Mouse (Mus musculus) myocyte (in vitro differentiated cells): ENCODE data around the gene Abcc10.

Experiments
- E2F4 ChIP-seq: IDR thresholded peaks from one replicate; pipeline ENCODE4 v1.6.1; 2011; ENCODE audit warnings: mild to moderate bottlenecking, control low read depth, moderate library complexity; ENCODE audit not compliant: insufficient read depth
- MAX ChIP-seq: IDR thresholded peaks from one replicate; pipeline ENCODE4 v1.6.1; 2011; ENCODE audit warnings: low read depth, mild to moderate bottlenecking, control low read depth
- MYOD1 ChIP-seq, 3 experiments: IDR thresholded peaks; one replicate each; pipeline ENCODE4 v1.6.1; 2011; ENCODE audit warnings: control low read depth in 2 of 3, low read depth in 2 of 3, mild to moderate bottlenecking in 2 of 3, moderate library complexity in 1 of 3; ENCODE audit not compliant: insufficient read length in 2 of 3, control insufficient read depth in 1 of 3
- MYOG ChIP-seq, 3 experiments: IDR thresholded peaks; one replicate each; pipeline ENCODE4 v1.6.1; 2011; ENCODE audit warnings: control low read depth in 2 of 3, low read depth in 2 of 3, mild to moderate bottlenecking in 2 of 3; ENCODE audit not compliant: insufficient read length in 2 of 3, control insufficient read depth in 1 of 3, insufficient read depth in 1 of 3
- POLR2A ChIP-seq: IDR thresholded peaks from one replicate; pipeline ENCODE4 v1.6.1; 2011; ENCODE audit warnings: low read depth, mild to moderate bottlenecking, control low read depth, moderate library complexity; ENCODE audit not compliant: insufficient read length
- POLR2AphosphoS2 ChIP-seq: IDR thresholded peaks from one replicate; pipeline ENCODE4 v1.6.1; 2011; ENCODE audit warnings: low read depth, control low read depth; ENCODE audit not compliant: insufficient read length
- TCF3 ChIP-seq: IDR thresholded peaks from one replicate; pipeline ENCODE4 v1.6.1; 2011; ENCODE audit warnings: low read depth, control low read depth; ENCODE audit not compliant: insufficient read length
- USF1 ChIP-seq: IDR thresholded peaks from one replicate; pipeline ENCODE4 v1.6.1; 2011; ENCODE audit warnings: low read depth, mild to moderate bottlenecking, control low read depth, moderate library complexity

- TF ChIP-seq TCF3 (no peak), POLR2A (no peak), E2F4 (no peak), MAX (no peak), USF1 (no peak), MYOG (IDR thresholded peaks at IDR 0.05; ENCODE audit: control insufficient read depth in 1 of 3, insufficient read depth in 1 of 3, insufficient read length in 2 of 3, low read depth in 2 of 3) (no peak), POLR2AphosphoS2 (no peak), MYOD1 (IDR thresholded peaks at IDR 0.05; ENCODE audit: control insufficient read depth in 1 of 3, insufficient read length in 2 of 3, low read depth in 2 of 3) (no peak)
Observed at GRCm38 (mm10) chr17:46341208-46341607, 13.1 kb upstream of the Abcc10 start.
